Mouse (Mus musculus) ovary, postnatal 10 days (tissue): ENCODE measurements around the gene Rhbdd3.
A peak's percentile ranks its signal among the peaks of the same experiment; 100 is the strongest.
"Not testable (repeated sequence)": the region's sequence is repeated elsewhere in the genome, so short reads cannot be mapped to it uniquely, and the experiment has no call there.

Source experiments
- DNase-seq: peaks from one replicate; pipeline ENCODE4 v3.0.0; 2022; ENCODE audit warnings: low spot score

Rhbdd3 gene

GRCm38 (mm10) chr11:5065056-5065821 lies 33.5 kb upstream of the Rhbdd3 start, which contains the start of gene Gas2l1:
Gas2l1 (minus strand) TSS chr11:5065327.
- DNase-seq, result peak; percentile 75

- DNase-seq, result no peak
Measured at GRCm38 (mm10) chr11:5067063-5067462, 31.7 kb upstream of the Rhbdd3 start.

- DNase-seq, result no peak
Measured at GRCm38 (mm10) chr11:5068126-5068971, 30.4 kb upstream of the Rhbdd3 start.

- no peak for DNase-seq
Measured at GRCm38 (mm10) chr11:5074882-5075281, 23.8 kb upstream of the Rhbdd3 start.

- no peak for DNase-seq
Measured at GRCm38 (mm10) chr11:5075760-5076159, 23.0 kb upstream of the Rhbdd3 start.

- not testable (repeated sequence) for DNase-seq
Measured at GRCm38 (mm10) chr11:5076843-5077242, 21.9 kb upstream of the Rhbdd3 start.

GRCm38 (mm10) chr11:5089147-5089546 lies 9.6 kb upstream of the Rhbdd3 start:
- no peak for DNase-seq

GRCm38 (mm10) chr11:5091706-5092105 lies 7.0 kb upstream of the Rhbdd3 start:
- no peak for DNase-seq

- no peak for DNase-seq
Measured at GRCm38 (mm10) chr11:5095877-5096276, 2.8 kb upstream of the Rhbdd3 start.

- DNase-seq, result no peak
Measured at GRCm38 (mm10) chr11:5096480-5097020, 2.2 kb upstream of the Rhbdd3 start.

- peak; percentile 45 for DNase-seq
Measured at GRCm38 (mm10) chr11:5098035-5098735, 541 bp upstream of the Rhbdd3 start.

GRCm38 (mm10) chr11:5099576-5100183 lies 954 bp downstream of the Rhbdd3 start:
- peak; percentile 52 for DNase-seq

- DNase-seq, result no peak
Measured at GRCm38 (mm10) chr11:5100283-5100682, 1.6 kb downstream of the Rhbdd3 start.

GRCm38 (mm10) chr11:5100801-5101200 lies 2.1 kb downstream of the Rhbdd3 start:
- DNase-seq, result no peak

- no peak for DNase-seq
Measured at GRCm38 (mm10) chr11:5101641-5102040, 2.9 kb downstream of the Rhbdd3 start.

GRCm38 (mm10) chr11:5102384-5102783 lies 3.7 kb downstream of the Rhbdd3 start:
- no peak for DNase-seq

GRCm38 (mm10) chr11:5103986-5104509 lies 5.3 kb downstream of the Rhbdd3 start:
- no peak for DNase-seq

- no peak for DNase-seq
Measured at GRCm38 (mm10) chr11:5109441-5109840, 10.7 kb downstream of the Rhbdd3 start.

- no peak for DNase-seq
Measured at GRCm38 (mm10) chr11:5113645-5114044, 14.9 kb downstream of the Rhbdd3 start.

- DNase-seq, result peak; percentile 79
Measured at GRCm38 (mm10) chr11:5114931-5115581, 16.3 kb downstream of the Rhbdd3 start.

GRCm38 (mm10) chr11:5125713-5126112 lies 27.0 kb downstream of the Rhbdd3 start:
- DNase-seq, result no peak
